Mouse (Mus musculus) heart, adult 2 months (tissue): Measurements from ENCODE around the gene Gm11084.

Experiments
- CTCF ChIP-seq: fragments of 200-600 bp; IDR thresholded peaks from 2 replicates; pipeline ENCODE4 v1.8.1; 2022; ENCODE audit warnings: antibody characterized with exemption, mild to moderate bottlenecking, moderate library complexity
- POLR2A ChIP-seq: fragments of 200-500 bp; IDR thresholded peaks from 2 replicates; pipeline ENCODE4 v1.6.1; 2011; ENCODE audit warnings: mild to moderate bottlenecking, low read depth, low read length, control low read depth; ENCODE audit not compliant: insufficient read depth

DNA sequence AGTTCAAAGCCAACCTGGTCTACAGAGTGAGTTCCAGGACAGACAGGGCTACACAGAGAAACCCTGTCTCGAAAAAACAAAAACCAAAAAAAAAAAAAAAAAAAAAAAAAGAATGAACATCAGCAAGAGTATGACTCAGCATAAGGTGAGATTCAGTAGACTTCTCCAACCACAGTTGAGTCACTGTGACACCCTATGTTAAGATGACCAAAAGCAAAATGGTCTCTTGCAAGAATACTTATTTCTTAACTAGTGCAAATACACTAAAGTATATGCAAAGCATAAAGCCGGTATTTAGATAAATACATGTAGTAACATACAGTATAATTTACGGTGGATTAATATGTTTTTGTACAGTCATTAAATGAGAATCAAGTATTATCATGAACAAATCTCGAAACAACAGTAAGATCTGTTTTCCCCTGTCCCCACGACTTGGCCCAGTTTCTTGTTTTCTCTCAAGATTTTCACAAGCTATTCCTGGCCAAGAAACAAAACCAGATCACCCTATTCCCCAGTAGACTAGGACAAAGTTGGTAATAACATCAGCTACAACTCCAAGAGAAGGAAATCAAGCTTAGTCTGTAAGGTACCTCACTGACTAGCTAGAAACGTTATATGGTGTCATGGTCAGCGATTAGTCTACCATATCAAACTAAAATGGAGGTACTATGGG, 4.3 kb downstream of the Gm11084 start:
- TF ChIP-seq POLR2A (no peak), CTCF (no peak)
